Mouse (Mus musculus): ENCODE data around the gene Olfr24. TPM values are rescaled to one million over a fixed set of nuclear protein-coding genes. Genes with fewer than 3 reads are reported as not detected.
"Not testable (repeated sequence)": the region's sequence is repeated elsewhere in the genome, so short reads cannot be mapped to it uniquely, and the experiment has no call there.

Gene Olfr24
- total RNA-seq (2021): not detected
- long read RNA-seq, experiment 1: 0 reads
- long read RNA-seq, experiment 2: 0 reads

- TF ChIP-seq CTCF (IDR thresholded peaks at IDR 0.05): no peak
- Histone ChIP-seq H3K27ac (no peak within 1 kb of the TSS), H3K4me3 (no peak within 1 kb of the TSS)
- intact Hi-C loops (cut with DNase I): no loop called here
- no peak for DNase-seq
Measured at GRCm38 (mm10) chr9:18763896-18764295, at the start of gene Olfr24. Olfr24 (minus strand) TSS chr9:18763996.

GRCm38 (mm10) chr9:18785316-18785715 lies 21.5 kb upstream of the Olfr24 start:
- no peak for DNase-seq
- H3K27ac ChIP-seq: no peak overlapping the region
- TF ChIP-seq CTCF (IDR thresholded peaks at IDR 0.05): no peak
- H3K4me3 ChIP-seq: no peak overlapping the region
- intact Hi-C loops (cut with DNase I): no loop called here

GRCm38 (mm10) chr9:18779476-18779875 lies 15.7 kb upstream of the Olfr24 start:
- Histone ChIP-seq H3K4me3 (peak overlapping the region; percentile 9; the same call in 1 of the 2 replicates), H3K27ac (no peak overlapping the region)
- TF ChIP-seq CTCF (IDR thresholded peaks at IDR 0.05): no peak
- intact Hi-C loops (cut with DNase I): no loop called here
- DNase-seq: no peak

GRCm38 (mm10) chr9:18778981-18779380 lies 15.2 kb upstream of the Olfr24 start:
- H3K4me3 ChIP-seq: no peak overlapping the region
- H3K27ac ChIP-seq: no peak overlapping the region
- no peak for DNase-seq
- TF ChIP-seq CTCF (IDR thresholded peaks at IDR 0.05): no peak
- intact Hi-C loops (cut with DNase I): no loop called here

GRCm38 (mm10) chr9:18755595-18755994 lies 8.2 kb downstream of the Olfr24 start:
- no peak for TF ChIP-seq CTCF (IDR thresholded peaks at IDR 0.05)
- DNase-seq: no peak

DNA sequence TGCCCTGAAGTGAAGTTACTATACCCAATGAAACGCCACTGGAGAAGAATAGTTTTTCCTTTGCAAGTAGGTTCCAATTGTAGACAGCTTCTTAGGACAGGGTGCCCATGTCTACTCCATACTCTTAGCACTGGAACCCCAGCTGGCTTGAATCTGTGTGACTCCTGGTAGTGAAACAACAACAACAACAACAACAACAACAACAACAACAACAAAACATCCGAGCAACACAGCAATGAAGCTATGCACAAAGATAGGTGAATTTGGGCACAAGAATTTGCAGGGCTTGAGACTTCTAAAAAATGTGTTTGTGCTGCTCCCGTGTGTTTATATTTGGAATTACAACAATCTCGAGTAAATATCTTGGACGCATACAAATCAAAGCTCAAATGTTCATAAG lies 19.2 kb downstream of the Olfr24 start:
- Histone ChIP-seq H3K27ac (no peak overlapping the region), H3K4me3 (no peak overlapping the region)
- intact Hi-C loops (cut with DNase I): no loop called here
- 0 out of 2 replicates have a peak, but pooled peaks have one; percentile 2 for TF ChIP-seq CTCF (IDR thresholded peaks at IDR 0.05)
- DNase-seq: no peak

More at GRCm38 (mm10) chr9:18755595-18755994, 8.2 kb downstream of the Olfr24 start:
- intact Hi-C loops (cut with DNase I): no loop called here
- no peak overlapping the region for H3K4me3 ChIP-seq
- H3K27ac ChIP-seq: no peak overlapping the region

DNA sequence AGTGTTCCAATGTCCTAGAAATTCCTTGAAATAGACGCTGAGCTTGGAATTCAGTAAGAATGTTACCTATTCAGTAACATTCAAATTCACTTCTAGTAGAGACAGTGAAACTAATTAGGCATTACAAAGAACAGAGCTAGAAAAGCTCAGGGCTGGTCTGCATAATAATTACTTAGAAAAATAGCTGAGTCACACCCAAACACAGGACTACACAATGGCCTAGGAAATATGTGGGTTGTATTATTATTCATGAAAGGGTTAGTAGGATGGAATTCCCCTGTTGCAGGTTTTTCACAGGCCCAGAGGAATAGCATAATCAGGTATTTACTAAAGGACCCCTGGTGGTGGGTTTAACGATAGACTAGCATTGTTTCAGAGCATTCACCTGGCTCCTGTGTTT lies 29.6 kb downstream of the Olfr24 start:
- H3K4me3 ChIP-seq; DNase-seq; H3K27ac ChIP-seq; intact Hi-C loops (cut with DNase I): not testable (repeated sequence)

DNA sequence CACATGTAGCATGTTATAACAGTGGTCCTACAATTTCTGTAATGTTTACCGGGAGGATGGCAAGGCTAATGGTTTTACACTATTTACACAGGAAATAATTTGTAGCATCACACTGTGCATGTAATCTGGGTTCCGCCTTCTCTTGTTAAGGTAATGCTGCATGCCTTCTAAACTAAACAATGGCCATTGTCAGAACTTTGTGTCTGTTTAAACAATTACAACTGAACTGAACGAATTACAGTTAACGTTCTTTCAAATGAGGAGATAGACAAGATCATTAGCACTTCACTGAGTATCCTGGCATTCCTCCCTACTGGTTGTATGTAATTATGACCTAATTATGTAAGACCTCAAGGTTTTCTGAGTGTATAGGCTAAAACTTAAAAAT lies 41.1 kb downstream of the Olfr24 start:
- H3K27ac ChIP-seq: no peak overlapping the region
- intact Hi-C loops (cut with DNase I): no loop called here
- DNase-seq: no peak
- TF ChIP-seq CTCF (IDR thresholded peaks at IDR 0.05): no peak
- H3K4me3 ChIP-seq: no peak overlapping the region

GRCm38 (mm10) chr9:18721931-18722711 lies 41.7 kb downstream of the Olfr24 start:
- intact Hi-C loops (cut with DNase I): no loop called here
- H3K4me3 ChIP-seq: no peak overlapping the region

DNA sequence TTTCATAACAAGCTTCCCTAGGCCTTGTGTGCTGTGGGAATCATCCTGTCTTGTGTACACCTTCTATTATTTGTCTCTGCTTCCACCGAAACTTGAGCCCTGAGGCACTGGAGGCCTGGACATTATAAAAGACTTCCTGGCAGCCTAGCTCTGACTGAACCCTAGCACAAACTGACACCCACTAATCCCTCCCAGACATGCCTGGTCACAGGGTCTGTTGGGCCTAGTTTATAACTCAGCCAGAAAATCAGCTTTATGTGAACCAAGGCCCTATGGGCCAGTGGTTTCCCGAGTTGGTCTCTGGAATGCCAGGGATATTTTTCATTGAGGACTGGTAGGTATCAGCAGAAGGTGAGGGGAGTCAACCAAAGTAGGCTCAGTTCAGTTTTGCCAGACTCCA lies 42.8 kb downstream of the Olfr24 start:
- no peak for DNase-seq
- H3K27ac ChIP-seq: no peak overlapping the region
- no peak for TF ChIP-seq CTCF (IDR thresholded peaks at IDR 0.05)
- no peak overlapping the region for H3K4me3 ChIP-seq
- intact Hi-C loops (cut with DNase I): no loop called here

More at GRCm38 (mm10) chr9:18721931-18722711, 41.7 kb downstream of the Olfr24 start:
- DNase-seq: no peak
- no peak overlapping the region for H3K27ac ChIP-seq
- TF ChIP-seq CTCF (IDR thresholded peaks at IDR 0.05): no peak

DNA sequence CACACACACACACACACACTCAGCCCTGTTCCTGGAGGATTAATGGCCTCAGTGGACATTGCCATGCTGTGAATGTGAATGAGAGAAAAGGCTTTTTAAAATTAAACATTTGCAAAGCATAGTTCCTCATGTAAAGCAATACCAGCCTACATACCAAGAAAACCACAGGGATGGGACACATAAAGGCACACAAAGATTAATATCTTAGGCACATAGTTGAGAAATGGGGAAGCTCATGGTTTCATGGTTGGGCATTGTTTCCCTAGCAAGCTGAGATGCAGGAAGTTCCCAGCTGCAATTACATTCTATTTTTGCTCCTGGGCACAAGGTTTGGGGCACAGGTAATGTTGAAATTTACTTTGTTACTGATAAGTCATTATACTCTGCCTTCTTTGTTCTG lies 58.2 kb downstream of the Olfr24 start:
- DNase-seq: no peak
- intact Hi-C loops (cut with DNase I): no loop called here
- Histone ChIP-seq H3K4me3 (no peak overlapping the region), H3K27ac (no peak overlapping the region)
- no peak for TF ChIP-seq CTCF (IDR thresholded peaks at IDR 0.05)

Other genes starting within 250 kb of the Olfr24 start
- not detected for gene Muc16, start 89.5 kb downstream of the Olfr24 start, total RNA-seq (2021)
- not detected for gene Olfr828, start 55.5 kb upstream of the Olfr24 start, total RNA-seq (2021)
- gene Olfr829, start 90.9 kb upstream of the Olfr24 start, total RNA-seq (2021): not detected
- gene Olfr830, start 110.7 kb upstream of the Olfr24 start, total RNA-seq (2021): not detected
- not detected for gene Olfr832, start 173.1 kb upstream of the Olfr24 start, total RNA-seq (2021)
- gene Olfr834, start 224.0 kb upstream of the Olfr24 start, total RNA-seq (2021): not detected